Mouse (Mus musculus): ENCODE data around the gene Pnkp. TPM values are rescaled to one million over a fixed set of nuclear protein-coding genes. Genes with fewer than 3 reads are reported as not detected.

Gene Pnkp
- polyA plus RNA-seq, 1 experiment from 2014 or later = 28.0 TPM

DNA sequence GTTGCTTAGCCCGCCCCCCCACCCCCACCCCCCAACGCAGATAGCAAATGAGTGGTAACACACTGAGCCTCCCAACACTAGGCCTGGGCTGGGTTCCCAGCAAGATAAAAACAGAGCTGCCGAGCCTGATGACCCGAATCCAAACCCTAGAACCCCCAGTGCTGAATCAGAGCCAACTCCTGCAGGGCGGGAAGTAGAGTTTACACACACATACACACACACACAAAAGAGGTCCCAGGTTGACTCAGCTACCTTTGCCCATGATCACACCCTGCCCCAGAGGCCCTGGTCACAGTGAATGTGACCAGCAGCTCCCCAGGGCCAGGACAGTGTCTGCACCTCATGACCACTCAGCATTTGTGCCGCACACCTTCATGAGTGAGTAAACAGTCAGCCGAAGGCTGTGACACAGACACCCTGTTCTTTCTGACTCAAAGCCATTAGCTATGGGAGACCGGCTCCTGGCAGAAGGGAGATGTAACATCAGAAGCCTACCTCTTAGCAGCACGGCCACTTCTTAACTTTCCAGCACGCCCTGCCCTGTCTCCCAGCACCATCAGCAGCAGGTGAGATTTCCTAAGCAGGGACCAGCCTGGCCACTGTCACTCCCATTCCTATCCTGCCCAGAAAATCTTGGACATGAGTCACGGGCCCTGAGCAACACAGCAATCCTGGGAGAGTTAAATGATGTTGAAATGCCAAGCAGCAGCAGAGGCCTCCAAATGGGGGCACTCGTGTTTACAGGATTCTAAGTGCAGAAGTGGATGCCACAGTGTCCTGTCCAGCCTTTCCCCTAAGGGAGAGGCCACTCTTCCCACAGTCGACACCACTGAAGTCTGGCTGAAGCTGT, 31.5 kb downstream of the Pnkp start:
- Histone ChIP-seq H3K27ac (ENCODE audit: low read length) (peak overlapping the region; percentile 73), H3K9ac (ENCODE audit: low read length) (peak overlapping the region; percentile 5), H3K4me2 (ENCODE audit: low read depth, low read length) (0 out of 2 replicates have a peak overlapping the region, but pooled peaks have one; percentile 2), H3K4me1 (ENCODE audit: control insufficient read depth, insufficient read depth, low read length) (peaks cover 43% of the 10 kb centered on the region), H3K4me3 (ENCODE audit: low read length) (no peak overlapping the region), H3K9me3 (replicated peaks; ENCODE audit: control insufficient read depth, low read length) (no peaks in the 10 kb centered on the region), H3K27me3 (ENCODE audit: control insufficient read depth, insufficient read depth, low read length) (no peaks in the 10 kb centered on the region), H3K36me3 (ENCODE audit: control insufficient read depth, insufficient read depth) (peaks cover 19% of the 10 kb centered on the region)
- peak; percentile 17 for ATAC-seq (replicated peaks; ENCODE audit: extremely low read depth, insufficient read depth, low FRiP score)
- WGBS = 49% methylated on average over 13 of the region's 13 CpGs

GRCm38 (mm10) chr7:44890180-44890579, 33.2 kb downstream of the Pnkp start:
- H3K4me2 ChIP-seq (ENCODE audit: low read depth, low read length) = no peak overlapping the region
- 87% methylated on average over 5 of the region's 7 CpGs for WGBS
- no peak overlapping the region for H3K9ac ChIP-seq (ENCODE audit: low read length)
- H3K9me3 ChIP-seq (replicated peaks; ENCODE audit: control insufficient read depth, low read length) = no peaks in the 10 kb centered on the region
- no peak overlapping the region for H3K27ac ChIP-seq (ENCODE audit: low read length)
- peaks cover 5% of the 10 kb centered on the region for H3K36me3 ChIP-seq (ENCODE audit: control insufficient read depth, insufficient read depth)
- no peak overlapping the region for H3K4me3 ChIP-seq (ENCODE audit: low read length)
- peaks cover 43% of the 10 kb centered on the region for H3K4me1 ChIP-seq (ENCODE audit: control insufficient read depth, insufficient read depth, low read length)
- no peak for ATAC-seq (replicated peaks; ENCODE audit: extremely low read depth, insufficient read depth, low FRiP score)
- H3K27me3 ChIP-seq (ENCODE audit: control insufficient read depth, insufficient read depth, low read length) = no peaks in the 10 kb centered on the region

GRCm38 (mm10) chr7:44890737-44891136, 33.8 kb downstream of the Pnkp start:
- ATAC-seq (replicated peaks; ENCODE audit: extremely low read depth, insufficient read depth, low FRiP score) = no peak
- Histone ChIP-seq H3K27me3 (ENCODE audit: control insufficient read depth, insufficient read depth, low read length) (no peaks in the 10 kb centered on the region), H3K4me1 (ENCODE audit: control insufficient read depth, insufficient read depth, low read length) (peaks cover 43% of the 10 kb centered on the region), H3K4me2 (ENCODE audit: low read depth, low read length) (peak overlapping the region; percentile 93), H3K27ac (ENCODE audit: low read length) (no peak overlapping the region), H3K9ac (ENCODE audit: low read length) (peak overlapping the region; percentile 95), H3K9me3 (replicated peaks; ENCODE audit: control insufficient read depth, low read length) (no peaks in the 10 kb centered on the region), H3K4me3 (ENCODE audit: low read length) (no peak overlapping the region; the same call in 1 of the 2 replicates), H3K36me3 (ENCODE audit: control insufficient read depth, insufficient read depth) (0 out of 2 replicates have a peak, but pooled peaks cover 2% of the 10 kb centered on the region)
- 77% methylated on average over 4 of the region's 4 CpGs for WGBS

DNA sequence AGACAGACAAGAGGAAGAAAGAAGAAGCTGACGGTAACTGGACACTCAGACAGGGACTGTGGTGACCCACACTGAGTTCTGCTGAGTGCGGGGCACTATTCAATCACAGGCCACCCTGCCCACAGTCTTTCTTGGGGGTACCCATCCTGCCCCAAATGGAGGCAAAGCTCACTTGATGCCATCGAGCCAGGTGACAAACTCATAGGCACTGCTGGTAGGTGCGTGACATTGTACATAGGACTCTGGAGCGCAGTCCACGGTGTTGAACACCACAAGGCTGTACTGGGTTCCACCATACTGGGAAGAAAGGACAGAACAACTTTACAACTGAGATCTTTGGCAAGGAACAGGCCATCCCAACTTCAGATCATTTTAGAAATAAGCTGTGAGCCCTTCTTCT, 34.7 kb downstream of the Pnkp start:
- H3K9ac ChIP-seq (ENCODE audit: low read length) = peak overlapping the region; percentile 95
- no peaks in the 10 kb centered on the region for H3K27me3 ChIP-seq (ENCODE audit: control insufficient read depth, insufficient read depth, low read length)
- no peaks in the 10 kb centered on the region for H3K9me3 ChIP-seq (replicated peaks; ENCODE audit: control insufficient read depth, low read length)
- peak overlapping the region; percentile 88 for H3K4me3 ChIP-seq (ENCODE audit: low read length)
- WGBS = 15% methylated on average over 6 of the region's 6 CpGs
- peaks cover 46% of the 10 kb centered on the region for H3K4me1 ChIP-seq (ENCODE audit: control insufficient read depth, insufficient read depth, low read length)
- ATAC-seq (replicated peaks; ENCODE audit: extremely low read depth, insufficient read depth, low FRiP score) = no peak
- peak overlapping the region; percentile 93 for H3K4me2 ChIP-seq (ENCODE audit: low read depth, low read length)
- H3K36me3 ChIP-seq (ENCODE audit: control insufficient read depth, insufficient read depth) = no peaks in the 10 kb centered on the region
- peak overlapping the region; percentile 87; the same call in 1 of the 2 replicates for H3K27ac ChIP-seq (ENCODE audit: low read length)

DNA sequence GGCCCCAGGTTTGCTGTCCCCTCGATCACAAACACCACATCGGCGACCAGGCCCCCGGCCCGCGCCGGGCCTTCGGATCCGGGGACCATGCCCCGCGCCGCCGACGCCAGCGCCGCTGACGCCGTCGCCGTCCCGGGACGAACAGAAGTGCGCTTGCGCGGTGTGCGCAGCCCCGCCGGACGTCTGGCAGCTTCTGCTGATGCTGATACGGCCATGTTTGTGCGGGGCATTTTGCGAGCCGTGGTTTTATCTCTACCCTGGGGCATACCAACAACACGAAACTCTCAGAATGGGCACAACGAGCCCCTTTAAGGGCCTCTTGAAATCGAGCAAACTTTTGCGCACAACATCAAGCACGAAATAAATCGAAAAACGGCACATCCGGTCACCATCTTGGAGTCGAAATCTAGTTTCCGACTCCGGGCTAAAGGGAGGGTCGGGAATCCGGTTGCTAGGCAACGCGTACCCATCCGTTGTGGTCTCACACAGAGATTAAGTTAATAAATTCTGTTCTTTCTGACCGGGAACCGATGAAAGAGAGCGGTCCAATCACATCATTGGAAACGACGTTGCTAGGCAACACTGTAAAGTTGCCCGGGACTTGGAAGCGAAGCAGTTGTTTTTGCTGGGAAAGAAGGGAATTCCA, 35.5 kb downstream of the Pnkp start, which contains the start of gene Med25:
Med25 (minus strand) TSS at position 437 of the 646 bp plus-strand sequence.
- Histone ChIP-seq H3K4me3 (ENCODE audit: low read length) (peak within 1 kb of the TSS; percentile 88), H3K27me3 (ENCODE audit: control insufficient read depth, insufficient read depth, low read length) (no peaks in the 10 kb centered on the region), H3K9ac (ENCODE audit: low read length) (peak within 1 kb of the TSS; percentile 95), H3K4me1 (ENCODE audit: control insufficient read depth, insufficient read depth, low read length) (peaks cover 49% of the 10 kb centered on the region), H3K4me2 (ENCODE audit: low read depth, low read length) (peak within 1 kb of the TSS; percentile 93), H3K9me3 (replicated peaks; ENCODE audit: control insufficient read depth, low read length) (no peaks in the 10 kb centered on the region), H3K27ac (ENCODE audit: low read length) (peak within 1 kb of the TSS; percentile 87), H3K36me3 (ENCODE audit: control insufficient read depth, insufficient read depth) (no peaks in the 10 kb centered on the region)
- under 1% methylated on average over 56 of the region's 56 CpGs for WGBS
- peak; percentile 64 for ATAC-seq (replicated peaks; ENCODE audit: extremely low read depth, insufficient read depth, low FRiP score)

DNA sequence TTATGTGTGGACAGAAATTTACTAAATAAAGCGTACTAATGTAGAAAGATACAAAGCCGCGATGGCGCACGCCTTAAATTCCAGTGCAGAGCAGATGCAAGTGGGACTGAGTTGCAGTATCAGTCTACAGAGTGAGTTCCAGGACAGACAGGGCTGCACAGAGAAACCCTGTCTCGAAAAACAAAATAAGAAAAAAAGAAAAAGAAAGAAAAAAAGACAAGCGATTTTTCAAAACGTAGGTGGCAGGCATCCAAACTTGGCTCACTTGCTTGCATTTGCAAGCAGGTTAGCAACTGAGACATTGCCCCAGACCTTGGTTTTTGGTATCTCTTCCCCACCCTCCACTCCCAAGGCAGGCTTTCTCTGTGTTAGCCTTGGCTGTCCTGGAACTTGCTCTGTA, 36.3 kb downstream of the Pnkp start:
- WGBS = 22% methylated on average over 8 of the region's 8 CpGs
- Histone ChIP-seq H3K4me2 (ENCODE audit: low read depth, low read length) (peak overlapping the region; percentile 55), H3K9me3 (replicated peaks; ENCODE audit: control insufficient read depth, low read length) (no peaks in the 10 kb centered on the region), H3K9ac (ENCODE audit: low read length) (peak overlapping the region; percentile 53; the same call in 1 of the 2 replicates), H3K27me3 (ENCODE audit: control insufficient read depth, insufficient read depth, low read length) (no peaks in the 10 kb centered on the region), H3K4me1 (ENCODE audit: control insufficient read depth, insufficient read depth, low read length) (peaks cover 43% of the 10 kb centered on the region), H3K4me3 (ENCODE audit: low read length) (peak overlapping the region; percentile 16; the same call in 1 of the 2 replicates), H3K27ac (ENCODE audit: low read length) (peak overlapping the region; percentile 84), H3K36me3 (ENCODE audit: control insufficient read depth, insufficient read depth) (no peaks in the 10 kb centered on the region)
- no peak for ATAC-seq (replicated peaks; ENCODE audit: extremely low read depth, insufficient read depth, low FRiP score)

DNA sequence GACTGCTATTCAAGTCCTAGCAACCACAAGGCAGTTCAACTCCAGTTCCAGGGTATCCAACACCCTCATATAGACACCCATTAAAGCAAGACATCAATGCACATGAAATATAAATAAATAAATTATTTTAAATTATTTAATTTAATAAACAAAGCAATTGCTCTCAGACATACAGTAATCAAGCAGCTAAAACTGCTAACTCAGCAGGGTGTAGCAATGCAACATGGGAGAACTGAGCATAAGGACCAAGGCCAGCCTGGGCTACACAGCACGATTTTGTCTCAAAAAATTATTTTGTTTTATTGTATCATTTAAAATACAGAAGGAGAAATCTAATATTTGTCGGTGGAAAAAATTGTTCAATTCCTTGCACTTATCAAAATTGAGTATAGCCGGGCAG, 37.2 kb downstream of the Pnkp start:
- WGBS = 84% methylated on average over 3 of the region's 3 CpGs
- Histone ChIP-seq H3K4me3 (ENCODE audit: low read length) (no peak overlapping the region), H3K27ac (ENCODE audit: low read length) (no peak overlapping the region), H3K36me3 (ENCODE audit: control insufficient read depth, insufficient read depth) (no peaks in the 10 kb centered on the region), H3K4me2 (ENCODE audit: low read depth, low read length) (no peak overlapping the region), H3K9ac (ENCODE audit: low read length) (no peak overlapping the region), H3K4me1 (ENCODE audit: control insufficient read depth, insufficient read depth, low read length) (peaks cover 39% of the 10 kb centered on the region), H3K27me3 (ENCODE audit: control insufficient read depth, insufficient read depth, low read length) (no peaks in the 10 kb centered on the region), H3K9me3 (replicated peaks; ENCODE audit: control insufficient read depth, low read length) (no peaks in the 10 kb centered on the region)
- ATAC-seq (replicated peaks; ENCODE audit: extremely low read depth, insufficient read depth, low FRiP score) = no peak

DNA sequence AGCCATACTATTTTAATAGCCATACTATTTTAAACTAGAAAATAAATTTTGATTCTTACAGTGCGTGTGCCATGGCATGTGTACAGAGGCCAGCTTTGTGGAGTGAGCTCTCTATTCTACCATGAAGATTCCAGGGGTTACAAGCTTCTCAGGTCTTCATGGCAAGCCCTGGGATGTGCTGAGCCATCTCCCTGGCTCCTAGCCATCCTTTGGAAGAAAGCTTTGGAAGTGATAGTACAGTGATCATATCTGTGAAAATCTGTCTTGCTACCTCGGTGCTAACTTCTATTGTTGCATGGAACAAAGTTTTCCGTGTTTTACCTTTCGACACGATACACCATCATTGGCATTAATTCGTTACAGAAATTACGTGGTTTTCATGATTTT, 38.3 kb downstream of the Pnkp start:
- Histone ChIP-seq H3K27me3 (ENCODE audit: control insufficient read depth, insufficient read depth, low read length) (no peaks in the 10 kb centered on the region), H3K4me3 (ENCODE audit: low read length) (peak overlapping the region; percentile 75), H3K4me2 (ENCODE audit: low read depth, low read length) (peak overlapping the region; percentile 70), H3K9ac (ENCODE audit: low read length) (no peak overlapping the region), H3K36me3 (ENCODE audit: control insufficient read depth, insufficient read depth) (no peaks in the 10 kb centered on the region), H3K9me3 (replicated peaks; ENCODE audit: control insufficient read depth, low read length) (no peaks in the 10 kb centered on the region), H3K27ac (ENCODE audit: low read length) (no peak overlapping the region), H3K4me1 (ENCODE audit: control insufficient read depth, insufficient read depth, low read length) (peaks cover 35% of the 10 kb centered on the region)
- ATAC-seq (replicated peaks; ENCODE audit: extremely low read depth, insufficient read depth, low FRiP score) = no peak
- WGBS = 69% methylated on average over 7 of the region's 7 CpGs

Data from heart, embryonic 16.5 days (tissue).